Mouse (Mus musculus) spleen, adult 2 months (tissue): ENCODE data around the gene Kcnk16. TPM values are rescaled to one million over a fixed set of nuclear protein-coding genes. Genes with fewer than 3 reads are reported as not detected.

Source experiments
- DNase-seq, 2 experiments: peaks; one replicate each; pipeline versions ENCODE4 v3.0.0 to v3.0.0-alpha.2; 2012 to 2021; ENCODE audit warnings: low spot score in 2 of 2, low read depth in 1 of 2
- H3K27ac ChIP-seq: fragments of 200-500 bp; 2 replicates; pipeline ENCODE4 v1.5.1; 2012; ENCODE audit warnings: low read length, inconsistent platforms; ENCODE audit not compliant: insufficient read depth
- H3K27me3 ChIP-seq: fragments of 200-500 bp; 2 replicates; pipeline ENCODE4 v1.6.1; 2012; ENCODE audit warnings: mild to moderate bottlenecking, moderate library complexity, low read length, inconsistent platforms; ENCODE audit not compliant: control insufficient read depth, insufficient read depth
- H3K36me3 ChIP-seq: fragments of 200-500 bp; 2 replicates; pipeline ENCODE4 v1.6.1; 2012; ENCODE audit warnings: mild to moderate bottlenecking, low read length, inconsistent platforms; ENCODE audit not compliant: control insufficient read depth, insufficient read depth
- H3K4me1 ChIP-seq: fragments of 200-500 bp; 2 replicates; pipeline ENCODE4 v1.6.1; 2011; ENCODE audit warnings: inconsistent platforms; ENCODE audit not compliant: control insufficient read depth, insufficient read depth, insufficient read length
- H3K4me3 ChIP-seq: fragments of 200-500 bp; 2 replicates; pipeline ENCODE4 v1.5.1; 2011; ENCODE audit warnings: mild to moderate bottlenecking, inconsistent platforms; ENCODE audit not compliant: insufficient read depth, insufficient read length; ENCODE audit errors: extremely low read depth
- CTCF ChIP-seq: fragments of 200-500 bp; IDR thresholded peaks from 2 replicates; pipeline ENCODE4 v1.5.1; 2011; ENCODE audit warnings: mild to moderate bottlenecking, inconsistent platforms; ENCODE audit not compliant: insufficient read depth, insufficient read length, insufficient replicate concordance; ENCODE audit errors: extremely low read depth
- POLR2A ChIP-seq: fragments of 200-500 bp; IDR thresholded peaks from 2 replicates; pipeline ENCODE4 v1.6.1; 2011; ENCODE audit warnings: low read depth, low read length, inconsistent platforms
- WGBS: fragments of 180-500 bp; shearing (Covaris S2); methylation state at CpG from one replicate; pipeline ENCODE4 v1.1.7; 2018; 5-methylcytosine and 5-hydroxymethylcytosine counted together
- polyA plus RNA-seq: library from polyadenylated mRNA; depleted of rRNA; stranded (reverse); fragments of >200 nt; gene quantifications from 2 replicates; pipeline ENCODE4 v1.2.3, GENCODE M21; 2012

The Kcnk16 gene
- polyA plus RNA-seq, 1 experiment: not detected

GRCm38 (mm10) chr14:20224576-20225218 is 44.3 kb downstream of the Kcnk16 start:
- DNase-seq: no peak
- Histone ChIP-seq H3K4me3 (no peak overlapping the region), H3K4me1 (no peaks in the 10 kb centered on the region), H3K27ac (no peak overlapping the region), H3K36me3 (no peaks in the 10 kb centered on the region), H3K27me3 (no peaks in the 10 kb centered on the region)
- 83% methylated on average over 10 of the region's 10 CpGs for WGBS
- TF ChIP-seq POLR2A: no peak
- no peak for TF ChIP-seq CTCF

- Histone ChIP-seq H3K27ac (no peak overlapping the region), H3K36me3 (no peaks in the 10 kb centered on the region), H3K4me3 (no peak overlapping the region), H3K4me1 (no peaks in the 10 kb centered on the region), H3K27me3 (no peaks in the 10 kb centered on the region)
- 56% methylated on average over 4 of the region's 4 CpGs for WGBS
- DNase-seq: no peak
- TF ChIP-seq POLR2A (no peak), CTCF (no peak)
Observed at GRCm38 (mm10) chr14:20224163-20224562, 44.8 kb downstream of the Kcnk16 start.

- WGBS: 14% methylated on average over 5 of the region's 5 CpGs
- Histone ChIP-seq H3K4me1 (no peaks in the 10 kb centered on the region), H3K27ac (no peak overlapping the region), H3K36me3 (no peaks in the 10 kb centered on the region), H3K27me3 (no peaks in the 10 kb centered on the region), H3K4me3 (no peak overlapping the region)
- TF ChIP-seq CTCF (no peak), POLR2A (no peak)
- no peak for DNase-seq
Observed at GRCm38 (mm10) chr14:20223253-20223652, 45.7 kb downstream of the Kcnk16 start.

GRCm38 (mm10) chr14:20221083-20221482 is 47.9 kb downstream of the Kcnk16 start:
- Histone ChIP-seq H3K36me3 (no peaks in the 10 kb centered on the region), H3K4me1 (no peaks in the 10 kb centered on the region), H3K27ac (no peak overlapping the region), H3K27me3 (no peaks in the 10 kb centered on the region), H3K4me3 (no peak overlapping the region)
- WGBS: 88% methylated on average over 7 of the region's 7 CpGs
- no peak for DNase-seq
- no peak for TF ChIP-seq POLR2A

- 93% methylated on average over 1 of the region's 1 CpGs for WGBS
- no peak for TF ChIP-seq POLR2A
- TF ChIP-seq CTCF: no peak
Observed at GRCm38 (mm10) chr14:20219849-20220248, 49.1 kb downstream of the Kcnk16 start.

GRCm38 (mm10) chr14:20217299-20217864 is 51.6 kb downstream of the Kcnk16 start:
- no peak for DNase-seq
- Histone ChIP-seq H3K27me3 (no peaks in the 10 kb centered on the region), H3K27ac (no peak overlapping the region), H3K4me3 (no peak overlapping the region), H3K4me1 (no peaks in the 10 kb centered on the region), H3K36me3 (no peaks in the 10 kb centered on the region)
- TF ChIP-seq CTCF (no peak), POLR2A (no peak)
- WGBS: 43% methylated on average over 3 of the region's 3 CpGs

More at GRCm38 (mm10) chr14:20219849-20220248, 49.1 kb downstream of the Kcnk16 start:
- no peak for DNase-seq
- no peaks in the 10 kb centered on the region for H3K36me3 ChIP-seq
- H3K27ac ChIP-seq: no peak overlapping the region
- H3K4me3 ChIP-seq: no peak overlapping the region
- H3K4me1 ChIP-seq: no peaks in the 10 kb centered on the region
- no peaks in the 10 kb centered on the region for H3K27me3 ChIP-seq

- Histone ChIP-seq H3K36me3 (no peaks in the 10 kb centered on the region), H3K4me1 (no peaks in the 10 kb centered on the region), H3K4me3 (no peak overlapping the region), H3K27ac (no peak overlapping the region), H3K27me3 (no peaks in the 10 kb centered on the region)
- 93% methylated on average over 7 of the region's 7 CpGs for WGBS
- TF ChIP-seq POLR2A: no peak
- TF ChIP-seq CTCF: no peak
- no peak for DNase-seq
Observed at GRCm38 (mm10) chr14:20216561-20217298, 52.3 kb downstream of the Kcnk16 start.
